Mouse (Mus musculus) myocyte (in vitro differentiated cells): ENCODE data around the gene Cep83. TPM values are rescaled to one million over a fixed set of nuclear protein-coding genes. Genes with fewer than 3 reads are reported as not detected.

Experiments
- H3K27me3 ChIP-seq: one replicate; pipeline ENCODE4 v1.6.1; 2011; ENCODE audit not compliant: control insufficient read depth, insufficient read depth, insufficient read length
- H3K36me3 ChIP-seq: one replicate; pipeline ENCODE4 v1.6.1; 2011; ENCODE audit not compliant: control insufficient read depth, insufficient read depth
- H3K4me2 ChIP-seq: one replicate; pipeline ENCODE4 v1.6.1; 2011; ENCODE audit warnings: low read depth, control low read depth
- H3K4me3 ChIP-seq: one replicate; pipeline ENCODE4 v1.5.1; 2011; ENCODE audit warnings: mild to moderate bottlenecking, control low read depth, moderate library complexity
- H3K79me2 ChIP-seq: one replicate; pipeline ENCODE4 v1.6.1; 2011; ENCODE audit not compliant: control insufficient read depth, insufficient read depth
- H3ac ChIP-seq: one replicate; pipeline ENCODE4 v1.6.1; 2011; ENCODE audit not compliant: control insufficient read depth, insufficient read length
- CEBPB ChIP-seq: IDR thresholded peaks from 2 replicates; pipeline ENCODE4 v1.6.1; 2011; ENCODE audit warnings: mild to moderate bottlenecking, moderate library complexity; ENCODE audit not compliant: poor library complexity, insufficient read depth, severe bottlenecking
- E2F4 ChIP-seq: IDR thresholded peaks from one replicate; pipeline ENCODE4 v1.6.1; 2011; ENCODE audit warnings: mild to moderate bottlenecking, control low read depth, moderate library complexity; ENCODE audit not compliant: insufficient read depth
- MAX ChIP-seq: IDR thresholded peaks from one replicate; pipeline ENCODE4 v1.6.1; 2011; ENCODE audit warnings: low read depth, mild to moderate bottlenecking, control low read depth
- MYOD1 ChIP-seq, 3 experiments: IDR thresholded peaks; one replicate each; pipeline ENCODE4 v1.6.1; 2011; ENCODE audit warnings: control low read depth in 2 of 3, low read depth in 2 of 3, mild to moderate bottlenecking in 2 of 3, moderate library complexity in 1 of 3; ENCODE audit not compliant: insufficient read length in 2 of 3, control insufficient read depth in 1 of 3
- MYOG ChIP-seq, 3 experiments: IDR thresholded peaks; one replicate each; pipeline ENCODE4 v1.6.1; 2011; ENCODE audit warnings: control low read depth in 2 of 3, low read depth in 2 of 3, mild to moderate bottlenecking in 2 of 3; ENCODE audit not compliant: insufficient read length in 2 of 3, control insufficient read depth in 1 of 3, insufficient read depth in 1 of 3
- POLR2A ChIP-seq: IDR thresholded peaks from one replicate; pipeline ENCODE4 v1.6.1; 2011; ENCODE audit warnings: low read depth, mild to moderate bottlenecking, control low read depth, moderate library complexity; ENCODE audit not compliant: insufficient read length
- POLR2AphosphoS2 ChIP-seq: IDR thresholded peaks from one replicate; pipeline ENCODE4 v1.6.1; 2011; ENCODE audit warnings: low read depth, control low read depth; ENCODE audit not compliant: insufficient read length
- REST ChIP-seq: IDR thresholded peaks from one replicate; pipeline ENCODE4 v1.6.1; 2011; ENCODE audit warnings: mild to moderate bottlenecking, control low read depth, moderate library complexity; ENCODE audit not compliant: insufficient read depth, insufficient read length
- SRF ChIP-seq: IDR thresholded peaks from one replicate; pipeline ENCODE4 v1.6.1; 2011; ENCODE audit warnings: low read depth; ENCODE audit not compliant: control insufficient read depth, insufficient read length
- TCF12 ChIP-seq: IDR thresholded peaks from one replicate; pipeline ENCODE4 v1.6.1; 2011; ENCODE audit warnings: mild to moderate bottlenecking, control low read depth; ENCODE audit not compliant: poor library complexity, insufficient read depth, severe bottlenecking
- TCF3 ChIP-seq: IDR thresholded peaks from one replicate; pipeline ENCODE4 v1.6.1; 2011; ENCODE audit warnings: low read depth, control low read depth; ENCODE audit not compliant: insufficient read length
- USF1 ChIP-seq: IDR thresholded peaks from one replicate; pipeline ENCODE4 v1.6.1; 2011; ENCODE audit warnings: low read depth, mild to moderate bottlenecking, control low read depth, moderate library complexity
- polyA plus RNA-seq: library from polyadenylated mRNA; unstranded; fragments of >200 nt; fragmentation: generic; extraction: Trizol; gene quantifications from one replicate; pipeline ENCODE4 v1.2.1, GENCODE M21; 2012; ENCODE audit warnings: missing spikeins

Gene Cep83
- 6.4 TPM for polyA plus RNA-seq

DNA sequence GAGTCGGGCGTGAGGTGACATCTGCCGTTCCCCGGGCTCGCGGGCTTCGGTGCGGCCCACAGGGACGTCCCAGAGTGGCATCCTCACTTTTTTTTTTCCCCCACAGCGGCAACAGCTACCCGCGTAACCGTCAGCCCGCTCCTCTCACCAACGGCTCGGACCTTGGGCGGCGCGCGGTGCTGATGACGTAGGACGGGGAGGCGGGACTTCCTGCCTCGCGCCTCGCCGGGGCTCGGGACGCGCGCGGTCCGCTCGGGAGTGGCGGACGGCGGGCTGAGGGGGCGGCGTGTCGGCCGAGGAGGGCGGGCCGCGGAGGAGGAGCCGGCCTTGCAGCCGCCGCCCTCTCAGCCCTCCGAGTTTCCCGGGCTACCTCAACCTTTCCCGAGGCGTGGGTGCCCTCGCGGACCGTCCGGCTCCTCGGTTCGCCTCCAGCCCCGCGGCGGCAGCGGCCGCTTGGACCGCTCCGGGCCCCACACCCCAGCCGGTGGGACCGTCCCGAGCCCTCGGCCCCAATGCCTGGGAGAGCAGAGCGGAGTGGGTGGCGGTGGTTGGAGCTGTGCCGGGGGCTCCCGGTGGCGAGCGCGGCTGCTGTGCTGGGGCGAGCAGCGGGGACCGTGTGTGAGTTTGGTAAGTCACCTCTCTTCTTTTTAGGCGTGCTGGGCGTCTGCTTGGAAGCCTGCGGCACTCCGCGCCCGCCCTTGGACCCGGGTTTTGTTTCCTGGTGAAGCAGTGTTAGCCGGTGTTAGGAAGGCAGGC is at the start of gene Cep83:
TSS of gene Cep83 (plus strand) at position 235 of the 756 bp plus-strand sequence.
- H3K4me2 ChIP-seq, result peak within 1 kb of the TSS; percentile 94
- H3K4me3 ChIP-seq, result peak within 1 kb of the TSS; percentile 72
- H3K36me3 ChIP-seq, result no peaks in the 10 kb centered on the region
- no peaks in the 10 kb centered on the region for H3K27me3 ChIP-seq
- peaks cover 25% of the 10 kb centered on the region for H3K79me2 ChIP-seq
- TF ChIP-seq MYOG (IDR thresholded peaks at IDR 0.05; ENCODE audit: control insufficient read depth in 1 of 3, insufficient read depth in 1 of 3, insufficient read length in 2 of 3, low read depth in 2 of 3) (peak in 1 of 3 experiments; percentile 2), TCF12 (no peak), POLR2AphosphoS2 (peak; percentile 86), E2F4 (no peak), SRF (no peak), CEBPB (no peak), MAX (no peak), TCF3 (no peak), REST (no peak), MYOD1 (IDR thresholded peaks at IDR 0.05; ENCODE audit: control insufficient read depth in 1 of 3, insufficient read length in 2 of 3, low read depth in 2 of 3) (no peak), POLR2A (peak; percentile 93), USF1 (no peak)
- peak within 1 kb of the TSS; percentile 65 for H3ac ChIP-seq

DNA sequence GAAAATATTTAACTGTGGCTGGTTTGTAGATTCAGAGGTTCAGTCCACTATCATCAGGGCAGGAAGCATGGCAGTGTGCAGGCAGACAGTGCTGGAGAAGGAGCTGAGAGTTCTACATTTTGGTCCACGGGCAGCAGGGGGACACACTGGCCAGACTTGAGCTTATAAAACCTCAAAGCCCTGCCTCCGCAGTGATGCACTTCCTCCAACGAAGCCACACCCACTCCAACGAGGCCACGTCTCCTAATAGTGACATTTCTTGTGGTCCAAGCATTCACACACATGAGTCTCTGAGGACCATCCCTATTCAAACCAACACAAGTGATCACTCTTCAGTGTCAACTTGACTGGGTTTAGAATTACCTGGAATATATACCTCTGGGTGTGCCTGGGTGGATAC is 49.2 kb upstream of the Cep83 start:
- Histone ChIP-seq H3K36me3 (no peaks in the 10 kb centered on the region), H3ac (no peak overlapping the region), H3K79me2 (no peaks in the 10 kb centered on the region), H3K4me3 (no peak overlapping the region), H3K4me2 (no peak overlapping the region), H3K27me3 (no peaks in the 10 kb centered on the region)
- no peak for TF ChIP-seq POLR2A
- TF ChIP-seq REST, result no peak
- no peak for TF ChIP-seq E2F4
- no peak for TF ChIP-seq USF1
- no peak for TF ChIP-seq MAX
- TF ChIP-seq SRF, result no peak
- no peak for TF ChIP-seq TCF12
- TF ChIP-seq POLR2AphosphoS2, result no peak
- TF ChIP-seq CEBPB, result no peak
- no peak for TF ChIP-seq TCF3
- TF ChIP-seq MYOD1 (IDR thresholded peaks at IDR 0.05; ENCODE audit: control insufficient read depth in 1 of 3, insufficient read length in 2 of 3, low read depth in 2 of 3), result no peak
- TF ChIP-seq MYOG (IDR thresholded peaks at IDR 0.05; ENCODE audit: control insufficient read depth in 1 of 3, insufficient read depth in 1 of 3, insufficient read length in 2 of 3, low read depth in 2 of 3), result no peak

DNA sequence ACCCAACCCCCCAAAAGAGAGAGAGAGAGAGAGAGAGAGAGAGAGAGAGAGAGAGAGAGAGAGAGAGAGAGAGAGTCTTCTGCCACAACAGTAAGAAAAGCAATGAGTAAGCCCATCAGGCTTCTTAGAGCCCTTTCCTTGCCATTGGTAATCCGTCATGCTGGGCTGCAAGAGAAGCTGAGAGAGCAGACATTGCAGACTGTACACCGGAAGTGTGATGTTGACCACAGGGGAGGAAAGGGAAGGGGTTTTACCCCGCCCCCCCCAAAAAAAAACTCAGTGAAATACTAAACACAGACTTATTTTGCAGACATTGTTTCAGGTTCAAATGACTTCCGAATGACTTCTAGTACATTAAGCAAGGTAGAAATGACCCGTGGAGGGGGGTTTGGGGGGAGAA is 48.4 kb upstream of the Cep83 start:
- Histone ChIP-seq H3ac (no peak overlapping the region), H3K79me2 (no peaks in the 10 kb centered on the region), H3K36me3 (no peaks in the 10 kb centered on the region), H3K4me3 (no peak overlapping the region), H3K4me2 (no peak overlapping the region), H3K27me3 (no peaks in the 10 kb centered on the region)
- no peak for TF ChIP-seq E2F4
- TF ChIP-seq CEBPB, result no peak
- TF ChIP-seq POLR2A, result no peak
- TF ChIP-seq TCF12, result no peak
- no peak for TF ChIP-seq MYOD1 (IDR thresholded peaks at IDR 0.05; ENCODE audit: control insufficient read depth in 1 of 3, insufficient read length in 2 of 3, low read depth in 2 of 3)
- TF ChIP-seq SRF, result no peak
- TF ChIP-seq MAX, result no peak
- no peak for TF ChIP-seq REST
- TF ChIP-seq MYOG (IDR thresholded peaks at IDR 0.05; ENCODE audit: control insufficient read depth in 1 of 3, insufficient read depth in 1 of 3, insufficient read length in 2 of 3, low read depth in 2 of 3), result no peak
- TF ChIP-seq POLR2AphosphoS2, result no peak
- no peak for TF ChIP-seq TCF3
- no peak for TF ChIP-seq USF1

DNA sequence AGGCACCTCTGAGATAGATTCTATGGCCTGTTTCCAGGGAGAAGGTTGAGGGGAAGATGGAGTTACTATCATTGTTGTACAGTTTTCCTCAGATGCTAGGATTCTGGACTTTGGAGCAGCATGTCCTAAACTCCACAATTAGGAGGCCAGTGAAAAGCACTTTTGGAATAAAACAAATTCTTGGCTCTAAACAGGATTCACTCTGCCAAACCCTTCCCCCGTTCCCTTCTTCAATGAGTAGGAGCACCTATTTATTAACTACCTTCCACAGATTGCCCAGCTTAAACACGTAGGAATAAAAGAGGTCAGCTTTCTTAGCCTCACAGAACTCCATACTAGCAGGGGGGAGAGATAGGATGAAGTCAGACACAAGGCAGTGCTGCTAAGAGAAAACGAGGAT is 24.4 kb upstream of the Cep83 start:
- Histone ChIP-seq H3K79me2 (no peaks in the 10 kb centered on the region), H3K36me3 (no peaks in the 10 kb centered on the region), H3K4me3 (no peak overlapping the region), H3K27me3 (no peaks in the 10 kb centered on the region), H3K4me2 (no peak overlapping the region), H3ac (no peak overlapping the region)
- no peak for TF ChIP-seq TCF12
- TF ChIP-seq E2F4, result no peak
- no peak for TF ChIP-seq CEBPB
- no peak for TF ChIP-seq REST
- TF ChIP-seq MYOD1 (IDR thresholded peaks at IDR 0.05; ENCODE audit: control insufficient read depth in 1 of 3, insufficient read length in 2 of 3, low read depth in 2 of 3), result no peak
- no peak for TF ChIP-seq POLR2AphosphoS2
- TF ChIP-seq MAX, result no peak
- TF ChIP-seq TCF3, result no peak
- TF ChIP-seq MYOG (IDR thresholded peaks at IDR 0.05; ENCODE audit: control insufficient read depth in 1 of 3, insufficient read depth in 1 of 3, insufficient read length in 2 of 3, low read depth in 2 of 3), result no peak
- TF ChIP-seq POLR2A, result no peak
- no peak for TF ChIP-seq USF1
- TF ChIP-seq SRF, result no peak
